Mouse (Mus musculus): ENCODE results near the gene Ccdc81.

GRCm38 (mm10) chr7:89948026-89948425 is 44.6 kb upstream of the Ccdc81 start:
- TF ChIP-seq POLR2A (IDR thresholded peaks at IDR 0.05; ENCODE audit: borderline replicate concordance, extremely low read depth, insufficient read depth, insufficient read length, poor library complexity, severe bottlenecking) (no peak), CTCF (IDR thresholded peaks at IDR 0.05; ENCODE audit: borderline replicate concordance, extremely low read depth, insufficient read depth, insufficient read length) (no peak)

Data from brain, embryonic 14.5 days (tissue).